Mouse (Mus musculus): ENCODE data around the gene Nop9.
A peak's percentile ranks its signal among the peaks of the same experiment; 100 is the strongest.

The Nop9 gene

GRCm38 (mm10) chr14:55745180-55745860 is at the start of gene Nop9, which contains the start of gene Dhrs1:
Nop9 (plus strand) TSS chr14:55745693.
Dhrs1 (minus strand) TSS chr14:55745690.
- peak; percentile 65 to 87 for DNase-seq (ENCODE audit: low spot score in 2 of 2)

- DNase-seq (ENCODE audit: low spot score in 2 of 2) = no peak
Measured at GRCm38 (mm10) chr14:55697226-55697625, 48.3 kb upstream of the Nop9 start.

- DNase-seq (ENCODE audit: low spot score in 2 of 2) = no peak
Measured at GRCm38 (mm10) chr14:55701131-55701530, 44.4 kb upstream of the Nop9 start.

- no peak for DNase-seq (ENCODE audit: low spot score in 2 of 2)
Measured at GRCm38 (mm10) chr14:55702761-55703160, 42.7 kb upstream of the Nop9 start.

- no peak for DNase-seq (ENCODE audit: low spot score in 2 of 2)
Measured at GRCm38 (mm10) chr14:55706051-55706600, 39.4 kb upstream of the Nop9 start.

- DNase-seq (ENCODE audit: low spot score in 2 of 2) = no peak
Measured at GRCm38 (mm10) chr14:55707397-55707796, 38.1 kb upstream of the Nop9 start.

GRCm38 (mm10) chr14:55709509-55709908 is 36.0 kb upstream of the Nop9 start:
- no peak for DNase-seq (ENCODE audit: low spot score in 2 of 2)

GRCm38 (mm10) chr14:55711786-55712185 is 33.7 kb upstream of the Nop9 start:
- no peak for DNase-seq (ENCODE audit: low spot score in 2 of 2)

GRCm38 (mm10) chr14:55713007-55713728 is 32.3 kb upstream of the Nop9 start:
- no peak for DNase-seq (ENCODE audit: low spot score in 2 of 2)

- DNase-seq (ENCODE audit: low spot score in 2 of 2) = no peak
Measured at GRCm38 (mm10) chr14:55713729-55714122, 31.8 kb upstream of the Nop9 start, which contains the start of gene Tgm1. Tgm1 (minus strand) TSS chr14:55713926.

GRCm38 (mm10) chr14:55714893-55715292 is 30.6 kb upstream of the Nop9 start:
- DNase-seq (ENCODE audit: low spot score in 2 of 2) = no peak

- DNase-seq (ENCODE audit: low spot score in 2 of 2) = no peak
Measured at GRCm38 (mm10) chr14:55716271-55716670, 29.2 kb upstream of the Nop9 start.

GRCm38 (mm10) chr14:55716884-55717283 is 28.6 kb upstream of the Nop9 start:
- DNase-seq (ENCODE audit: low spot score in 2 of 2) = no peak

GRCm38 (mm10) chr14:55719737-55720136 is 25.8 kb upstream of the Nop9 start:
- no peak for DNase-seq (ENCODE audit: low spot score in 2 of 2)

GRCm38 (mm10) chr14:55720666-55721065 is 24.8 kb upstream of the Nop9 start:
- no peak for DNase-seq (ENCODE audit: low spot score in 2 of 2)

- DNase-seq (ENCODE audit: low spot score in 2 of 2) = no peak
Measured at GRCm38 (mm10) chr14:55721076-55721475, 24.4 kb upstream of the Nop9 start.

GRCm38 (mm10) chr14:55721700-55722437 is 23.6 kb upstream of the Nop9 start, which contains the start of gene Rabggta:
Rabggta (minus strand) TSS chr14:55722263.
- peak; percentile 88 to 92 for DNase-seq (ENCODE audit: low spot score in 2 of 2)

GRCm38 (mm10) chr14:55722438-55722945 is 23.0 kb upstream of the Nop9 start:
- no peak for DNase-seq (ENCODE audit: low spot score in 2 of 2)

GRCm38 (mm10) chr14:55723433-55723832 is 22.1 kb upstream of the Nop9 start:
- DNase-seq (ENCODE audit: low spot score in 2 of 2) = no peak

- DNase-seq (ENCODE audit: low spot score in 2 of 2) = no peak
Measured at GRCm38 (mm10) chr14:55724411-55724871, 21.1 kb upstream of the Nop9 start.

GRCm38 (mm10) chr14:55726261-55726660 is 19.2 kb upstream of the Nop9 start:
- no peak for DNase-seq (ENCODE audit: low spot score in 2 of 2)

Measured in cerebellum, postnatal 4 days (tissue).